Mouse (Mus musculus): ENCODE measurements around the gene Arpc1a.
"Not testable (repeated sequence)": the region's sequence is repeated elsewhere in the genome, so short reads cannot be mapped to it uniquely, and the experiment has no call there.

The Arpc1a gene

DNA sequence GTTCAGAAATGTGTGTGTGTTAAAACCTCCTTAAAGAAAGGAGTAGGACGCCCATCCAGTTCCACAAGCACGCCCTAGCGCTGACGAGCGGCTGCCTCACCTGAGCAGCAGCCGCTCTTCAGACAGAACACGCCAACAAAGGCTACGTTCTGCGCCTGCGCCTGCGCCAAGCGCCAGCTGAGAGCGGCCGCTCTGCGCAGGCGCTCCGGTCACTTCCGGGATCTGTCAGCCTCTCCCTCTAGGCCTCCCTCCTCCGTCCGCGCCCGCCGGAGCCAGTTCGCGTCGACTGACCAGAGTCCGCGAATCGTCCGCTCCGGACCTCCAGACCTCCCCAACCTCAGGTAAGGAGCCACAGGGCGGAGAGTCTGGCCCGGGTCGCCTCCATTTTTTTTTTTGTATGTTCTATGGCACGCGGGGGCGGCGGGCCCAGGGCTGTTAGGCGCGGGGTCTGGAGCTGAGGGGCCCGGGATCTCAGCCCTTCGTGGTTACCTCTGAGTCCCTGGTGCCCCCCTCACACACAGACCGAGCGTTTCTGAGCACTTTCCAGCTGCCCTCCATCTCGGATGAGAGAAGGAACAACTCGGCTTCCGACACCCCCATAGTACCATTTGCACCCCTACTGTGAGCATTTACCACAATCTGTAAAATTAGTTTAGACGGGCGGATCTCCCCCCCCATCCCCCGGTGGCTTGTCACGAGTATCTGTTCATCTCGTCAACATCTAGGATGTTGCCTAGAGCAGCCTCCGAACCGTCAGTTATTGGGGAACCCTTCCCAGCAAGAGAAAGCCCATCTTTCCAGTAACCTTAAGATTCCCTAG, at the start of gene Arpc1a, which contains the start of gene Kpna7:
Gene Arpc1a, plus strand, starts transcription at position 199 of the 820 bp plus-strand sequence.
Gene Kpna7, minus strand, starts transcription at position 399 of the 820 bp plus-strand sequence.
- peak; percentile 94 to 96 for DNase-seq (ENCODE audit: low spot score in 2 of 2)

DNA sequence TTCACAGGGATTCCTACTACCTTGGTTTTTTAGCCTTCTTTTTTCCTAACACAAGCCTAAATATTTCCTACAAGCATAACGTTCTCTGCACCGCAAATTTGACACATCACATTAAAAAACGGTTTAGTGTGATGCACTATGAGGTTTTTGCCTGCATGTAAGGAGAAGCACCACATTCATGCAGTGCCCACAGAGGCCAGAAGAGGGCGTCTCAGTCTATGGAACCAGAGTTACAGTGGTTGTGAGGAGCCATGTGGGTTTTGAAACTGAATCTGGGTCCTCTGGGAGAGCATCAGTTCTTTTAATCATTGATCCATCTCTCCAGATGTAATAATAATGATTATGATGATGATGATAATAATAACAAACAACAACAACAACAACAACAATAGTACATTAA, 42.0 kb upstream of the Arpc1a start:
- no peak for DNase-seq (ENCODE audit: low spot score in 2 of 2)

GRCm38 (mm10) chr5:145042690-145043089, 40.9 kb upstream of the Arpc1a start, which contains the start of gene 1700018F24Rik:
Gene 1700018F24Rik, plus strand, starts transcription at chr5:145042990.
- not testable (repeated sequence) for DNase-seq (ENCODE audit: low spot score in 2 of 2)

- DNase-seq (ENCODE audit: low spot score in 2 of 2), result not testable (repeated sequence)
These were observed 29.4 kb upstream of the Arpc1a start for GRCm38 (mm10) chr5:145054187-145054586.

GRCm38 (mm10) chr5:145057907-145058306, 25.7 kb upstream of the Arpc1a start:
- DNase-seq (ENCODE audit: low spot score in 2 of 2), result no peak

GRCm38 (mm10) chr5:145058722-145059121, 24.9 kb upstream of the Arpc1a start:
- DNase-seq (ENCODE audit: low spot score in 2 of 2), result no peak

DNA sequence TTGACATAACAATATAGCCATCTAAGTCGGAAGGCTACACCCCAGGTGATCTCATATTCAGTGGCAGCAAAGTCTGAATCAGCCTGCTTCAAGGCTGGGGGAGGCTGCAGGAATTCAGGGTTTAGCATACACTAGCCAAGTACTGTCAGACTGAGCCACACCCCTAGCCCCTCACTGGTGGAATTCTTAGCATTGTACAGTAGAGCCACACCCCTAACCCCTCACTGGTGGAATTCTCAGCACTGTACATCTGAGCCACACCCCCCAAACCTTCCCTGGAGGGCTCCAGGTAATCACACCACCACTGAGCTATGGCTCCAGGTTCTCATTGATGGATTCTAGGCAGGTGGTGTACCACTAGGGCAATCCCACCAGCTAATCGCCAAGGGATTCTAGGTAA, 24.1 kb upstream of the Arpc1a start:
- no peak for DNase-seq (ENCODE audit: low spot score in 2 of 2)

DNA sequence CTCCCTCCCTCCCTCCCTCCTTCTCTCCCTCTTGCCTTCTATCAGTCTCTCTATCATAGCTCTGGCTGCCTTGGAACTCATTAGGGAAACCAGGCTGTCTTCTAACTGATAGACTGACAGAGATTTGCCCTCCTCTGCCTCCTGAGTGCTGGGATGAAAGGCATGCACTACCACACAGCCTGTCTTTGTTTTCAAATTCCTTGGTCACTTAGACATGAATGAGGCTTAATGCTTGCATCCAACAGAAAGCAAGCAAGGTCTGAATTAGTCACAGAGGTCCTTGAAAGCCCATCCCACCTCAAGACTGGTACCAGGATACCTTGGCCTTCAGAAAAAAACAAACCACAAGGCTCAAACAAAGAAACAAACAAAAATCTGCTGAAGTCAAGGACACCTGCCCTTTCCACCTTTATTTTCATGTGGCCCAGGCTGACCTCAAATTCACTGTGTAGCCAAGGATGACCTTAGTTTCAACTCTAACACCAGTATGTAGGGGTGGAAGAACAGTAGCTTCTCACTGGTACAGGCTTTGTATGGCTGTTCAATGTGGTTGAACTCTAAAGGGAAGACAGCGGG, 18.8 kb upstream of the Arpc1a start:
- no peak for DNase-seq (ENCODE audit: low spot score in 2 of 2)

- DNase-seq (ENCODE audit: low spot score in 2 of 2), result no peak
These were observed 14.8 kb upstream of the Arpc1a start for GRCm38 (mm10) chr5:145068863-145069262.

- peak; percentile 79 to 88 for DNase-seq (ENCODE audit: low spot score in 2 of 2)
These were observed 13.9 kb upstream of the Arpc1a start for GRCm38 (mm10) chr5:145069707-145070106.

DNA sequence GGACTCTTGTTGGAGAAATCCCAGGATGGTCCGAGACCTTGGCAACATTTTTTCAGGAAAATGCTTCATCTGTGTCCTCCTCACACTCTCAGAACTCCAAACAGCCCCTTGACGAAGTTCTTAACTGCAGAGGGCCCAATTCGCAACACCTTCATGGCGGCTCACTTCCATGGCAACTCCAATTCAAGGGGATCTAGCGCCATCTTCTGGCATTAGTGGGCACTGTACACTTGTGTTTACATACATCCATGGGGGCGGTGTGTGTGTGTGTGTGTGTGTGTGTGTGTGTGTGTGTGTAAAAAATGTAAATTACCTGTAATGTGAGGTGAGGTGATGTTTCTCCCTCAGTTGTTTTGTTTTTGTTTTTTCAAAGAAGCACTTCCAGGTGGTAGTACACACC, 12.3 kb upstream of the Arpc1a start:
- no peak for DNase-seq (ENCODE audit: low spot score in 2 of 2)

DNA sequence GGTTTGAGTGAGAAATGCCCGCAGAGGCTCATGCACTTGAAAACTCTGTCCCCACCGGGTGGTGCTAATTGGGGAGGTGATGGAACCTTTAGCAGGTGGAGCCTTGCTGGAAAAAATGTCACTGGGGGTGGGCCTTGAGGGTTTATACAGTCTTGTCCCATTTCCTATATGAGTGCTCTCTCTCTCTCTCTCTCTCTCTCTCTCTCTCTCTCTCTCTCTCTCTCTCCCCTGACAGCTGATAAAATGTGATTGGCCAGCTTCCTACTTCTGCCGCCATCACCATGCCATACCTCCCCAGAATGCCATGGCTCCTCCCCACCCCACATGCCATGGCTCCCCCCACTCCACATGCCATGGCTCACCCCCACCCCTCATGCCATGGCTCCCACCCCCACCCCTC, 8.5 kb upstream of the Arpc1a start:
- no peak for DNase-seq (ENCODE audit: low spot score in 2 of 2)

DNA sequence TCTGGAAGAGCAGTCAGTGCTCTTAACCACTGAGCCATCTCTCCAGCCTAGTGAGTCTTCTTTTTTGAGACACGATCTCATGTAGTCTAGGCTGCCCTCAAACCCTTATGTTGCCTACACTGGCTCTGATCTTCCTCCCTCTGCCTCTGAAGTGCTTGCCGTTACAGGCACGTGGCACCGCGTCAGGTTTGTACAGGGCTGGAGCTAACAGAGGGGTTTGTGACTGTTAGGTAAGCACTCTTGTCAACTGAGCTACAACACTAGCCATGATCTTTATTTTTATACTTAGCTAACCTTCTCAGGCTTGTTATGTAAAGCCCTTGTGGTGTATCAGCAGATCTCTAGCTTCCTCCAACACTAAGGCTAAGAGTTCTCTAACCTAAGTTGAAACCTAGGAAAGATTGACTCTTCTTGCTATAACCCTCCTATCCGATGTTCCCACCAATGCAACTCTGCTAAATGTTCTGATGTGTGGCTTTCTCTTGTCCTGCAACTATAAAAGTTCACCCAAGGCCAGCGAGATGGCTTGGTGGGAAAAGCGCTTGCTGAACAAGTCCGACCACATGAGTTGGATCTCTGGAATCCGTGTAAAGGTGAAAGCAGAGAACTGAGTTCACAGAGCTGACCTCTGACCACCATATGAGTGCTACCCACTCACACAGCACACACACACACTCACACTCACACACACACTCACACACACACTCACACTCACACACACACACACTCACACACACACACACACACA, 1.6 kb upstream of the Arpc1a start:
- DNase-seq (ENCODE audit: low spot score in 2 of 2), result no peak

- DNase-seq (ENCODE audit: low spot score in 2 of 2), result not testable (repeated sequence)
These were observed 429 bp upstream of the Arpc1a start for GRCm38 (mm10) chr5:145083201-145083600.

DNA sequence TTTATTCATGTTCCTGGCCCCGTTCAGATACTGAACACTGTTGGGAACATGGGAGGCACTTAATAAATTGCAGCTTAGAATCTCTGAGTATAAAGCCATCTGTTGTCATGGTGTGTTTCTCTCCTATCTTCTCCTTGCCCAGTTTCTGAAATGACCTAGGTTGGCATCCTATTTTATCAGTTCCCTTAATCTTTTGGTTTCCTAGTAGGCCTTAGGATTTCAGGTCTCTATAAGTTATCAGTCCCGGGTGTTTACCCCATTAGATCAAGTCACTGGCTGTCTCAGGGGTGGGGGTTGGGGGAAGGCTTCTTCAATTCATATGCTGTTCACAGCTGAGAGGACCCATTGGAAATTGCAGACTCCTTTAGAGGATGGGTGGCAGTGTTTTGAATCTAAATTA, 1.2 kb downstream of the Arpc1a start:
- no peak for DNase-seq (ENCODE audit: low spot score in 2 of 2)

GRCm38 (mm10) chr5:145088186-145088585, 4.6 kb downstream of the Arpc1a start:
- no peak for DNase-seq (ENCODE audit: low spot score in 2 of 2)

- DNase-seq (ENCODE audit: low spot score in 2 of 2), result no peak
These were observed 6.2 kb downstream of the Arpc1a start for GRCm38 (mm10) chr5:145089878-145090277.

DNA sequence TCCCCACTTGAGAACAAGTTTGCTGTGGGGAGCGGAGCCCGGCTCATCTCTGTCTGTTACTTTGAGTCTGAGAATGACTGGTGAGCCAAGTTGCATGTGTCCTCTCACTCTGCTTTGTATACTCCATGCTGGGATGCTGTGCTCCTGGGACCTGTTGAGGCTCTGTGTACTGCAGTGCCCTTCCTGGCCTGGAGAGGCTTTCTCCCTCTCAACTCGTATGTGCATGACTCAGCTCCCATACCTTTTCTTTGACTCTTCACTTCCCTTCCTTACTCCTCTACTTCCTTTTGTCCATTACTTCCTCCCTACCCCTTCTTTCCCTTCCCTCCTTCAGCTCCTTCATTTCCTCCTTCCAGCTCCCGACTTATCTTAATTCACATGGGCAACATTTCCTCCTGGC, 12.6 kb downstream of the Arpc1a start:
- no peak for DNase-seq (ENCODE audit: low spot score in 2 of 2)

GRCm38 (mm10) chr5:145098340-145098821, 14.8 kb downstream of the Arpc1a start:
- DNase-seq (ENCODE audit: low spot score in 2 of 2), result no peak

DNA sequence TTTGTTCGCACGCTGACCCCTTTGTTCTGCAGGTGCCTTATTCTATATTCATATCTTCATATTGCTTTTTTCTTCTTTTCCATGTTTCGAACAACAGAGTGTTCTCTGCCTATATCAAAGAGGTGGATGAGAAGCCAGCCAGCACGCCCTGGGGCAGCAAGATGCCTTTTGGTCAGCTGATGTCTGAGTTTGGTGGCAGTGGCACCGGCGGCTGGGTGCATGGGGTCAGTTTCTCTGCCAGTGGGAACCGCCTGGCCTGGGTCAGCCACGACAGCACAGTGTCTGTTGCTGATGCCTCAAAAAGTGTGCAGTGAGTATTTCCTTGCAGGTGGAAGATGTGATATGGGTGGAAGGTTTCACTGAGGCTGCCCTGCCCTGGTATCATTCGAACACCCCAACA, 17.3 kb downstream of the Arpc1a start:
- DNase-seq (ENCODE audit: low spot score in 2 of 2), result no peak

DNA sequence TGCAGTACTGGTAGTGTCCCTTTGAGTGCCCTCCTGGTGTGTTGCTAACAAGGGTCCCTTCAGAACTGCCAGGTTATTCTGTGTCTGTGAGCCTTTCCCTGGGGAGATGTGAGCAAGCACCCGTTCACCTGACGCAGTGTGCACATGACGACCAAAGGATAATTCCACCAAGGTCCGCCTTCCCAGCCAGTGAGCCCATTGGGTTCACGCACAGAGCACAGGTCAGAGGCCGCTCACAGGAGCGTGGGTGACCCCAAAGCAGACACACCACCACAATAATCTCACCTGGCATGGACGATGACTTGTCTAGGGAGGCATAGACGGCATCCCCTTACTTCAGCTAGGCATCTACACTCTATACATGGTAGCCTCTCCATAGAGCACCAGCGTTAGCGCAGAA, 17.8 kb downstream of the Arpc1a start:
- not testable (repeated sequence) for DNase-seq (ENCODE audit: low spot score in 2 of 2)

DNA sequence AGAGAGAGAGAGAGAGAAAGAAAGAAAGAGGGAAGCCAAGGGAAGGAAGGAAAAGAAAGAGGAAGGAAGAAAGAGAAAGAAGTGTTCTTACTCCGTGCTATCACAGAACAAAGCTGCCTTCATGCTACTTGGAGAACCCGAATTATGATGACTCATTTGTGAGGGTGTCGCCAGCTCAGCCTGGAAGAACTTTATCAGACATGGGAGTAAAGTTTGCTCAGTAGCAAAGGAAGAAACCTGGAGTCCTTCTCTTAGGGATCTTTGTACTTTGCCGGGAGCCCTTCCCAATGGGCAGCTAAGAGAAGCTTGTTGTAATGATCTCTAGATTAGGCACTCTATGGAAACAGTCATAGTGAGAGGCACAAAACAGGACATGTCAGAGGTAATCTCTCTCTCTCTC, 19.1 kb downstream of the Arpc1a start:
- DNase-seq (ENCODE audit: low spot score in 2 of 2), result no peak

All from right cerebral cortex, postnatal 10 days (tissue).